Mouse (Mus musculus) forebrain, embryonic 11.5 days (tissue): Measurements from ENCODE around the gene Ada. TPM values are rescaled to one million over a fixed set of nuclear protein-coding genes. Genes with fewer than 3 reads are reported as not detected.

ENCODE experiments used
- ATAC-seq: fragments of 200-750 bp; cut with Nextera tagmentation; replicated peaks from 2 replicates; pipeline ENCODE4 v1.8.0; 2017; ENCODE audit warnings: moderate TSS enrichment; ENCODE audit not compliant: low FRiP score
- DNase-seq: peaks from one replicate; pipeline ENCODE4 v3.0.0-alpha.2; 2017; ENCODE audit warnings: low spot score
- H3K27ac ChIP-seq: fragments of 300-500 bp; sonication (generic); 2 replicates; pipeline ENCODE4 v1.5.1; 2014; ENCODE audit warnings: low read depth, low read length
- H3K27me3 ChIP-seq: fragments of 300-500 bp; sonication (generic); 2 replicates; pipeline ENCODE4 v1.6.1; 2014; ENCODE audit warnings: mild to moderate bottlenecking, low read length, mixed read lengths; ENCODE audit not compliant: control insufficient read depth, insufficient read depth
- H3K36me3 ChIP-seq: fragments of 300-500 bp; sonication (generic); 2 replicates; pipeline ENCODE4 v1.6.1; 2014; ENCODE audit warnings: mild to moderate bottlenecking, low read length, moderate library complexity, mixed read lengths; ENCODE audit not compliant: control insufficient read depth, insufficient read depth
- H3K4me1 ChIP-seq: fragments of 300-500 bp; sonication (generic); replicated peaks from 2 replicates; pipeline ENCODE4 v1.6.1; 2014; ENCODE audit warnings: low read length, mixed read lengths; ENCODE audit not compliant: control insufficient read depth, insufficient read depth
- H3K4me2 ChIP-seq: fragments of 300-500 bp; sonication (generic); 2 replicates; pipeline ENCODE4 v1.6.1; 2014; ENCODE audit warnings: low read depth, mild to moderate bottlenecking, low read length, moderate library complexity, mixed read lengths; ENCODE audit not compliant: severe bottlenecking
- H3K4me3 ChIP-seq: fragments of 300-500 bp; sonication (generic); 2 replicates; pipeline ENCODE4 v1.5.1; 2014; ENCODE audit warnings: low read depth, low read length
- H3K9ac ChIP-seq: fragments of 300-500 bp; sonication (generic); 2 replicates; pipeline ENCODE4 v1.6.1; 2014; ENCODE audit warnings: low read length
- H3K9me3 ChIP-seq: fragments of 300-500 bp; sonication (generic); 2 replicates; pipeline ENCODE4 v1.6.1; 2016; ENCODE audit warnings: low read length, mixed read lengths; ENCODE audit not compliant: control insufficient read depth
- WGBS: fragments of 180-500 bp; shearing (Covaris S2); extraction: QIAGEN DNeasy Blood & Tissue Kit; methylation state at CpG from one replicate; pipeline ENCODE4 v1.1.7; 2014; 5-methylcytosine and 5-hydroxymethylcytosine counted together
- polyA plus RNA-seq: library from polyadenylated mRNA; unstranded; fragments of >200 nt; fragmentation: Nextera tagmentation; extraction: Ambion mirVana; gene quantifications from 2 replicates; pipeline ENCODE4 v1.2.1, GENCODE M21; 2014

Ada gene
- polyA plus RNA-seq, 1 experiment from 2014 or later, result 8.1 TPM

DNA sequence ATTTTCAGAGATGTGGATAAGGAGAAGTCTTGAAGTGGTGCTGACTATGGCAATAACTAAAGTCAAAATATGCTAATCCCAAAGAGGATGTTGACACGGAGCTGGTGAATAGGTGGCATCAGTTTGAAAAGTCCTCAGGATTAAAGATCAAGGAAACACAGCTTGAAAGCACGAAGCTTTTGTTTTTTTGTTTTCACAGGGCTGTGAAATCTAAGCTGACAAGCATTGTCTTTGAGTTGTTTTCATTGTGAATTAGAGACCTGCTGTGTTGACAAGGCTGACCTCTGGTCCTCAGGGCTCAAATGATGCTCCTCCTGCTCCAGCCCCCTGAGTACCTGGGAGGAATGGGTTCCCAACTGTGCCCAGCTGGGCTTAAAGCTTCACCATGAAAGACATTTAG lies 27.0 kb upstream of the Ada start:
- Histone ChIP-seq H3K27me3 (no peaks in the 10 kb centered on the region), H3K9ac (no peak overlapping the region), H3K27ac (no peak overlapping the region), H3K9me3 (no peaks in the 10 kb centered on the region), H3K36me3 (no peaks in the 10 kb centered on the region), H3K4me3 (no peak overlapping the region), H3K4me1 (0 out of 2 replicates have a peak, but pooled peaks cover 2% of the 10 kb centered on the region), H3K4me2 (no peak overlapping the region)
- no peak for DNase-seq
- ATAC-seq, result no peak
- WGBS, result 0% methylated on average over 2 of the region's 2 CpGs

DNA sequence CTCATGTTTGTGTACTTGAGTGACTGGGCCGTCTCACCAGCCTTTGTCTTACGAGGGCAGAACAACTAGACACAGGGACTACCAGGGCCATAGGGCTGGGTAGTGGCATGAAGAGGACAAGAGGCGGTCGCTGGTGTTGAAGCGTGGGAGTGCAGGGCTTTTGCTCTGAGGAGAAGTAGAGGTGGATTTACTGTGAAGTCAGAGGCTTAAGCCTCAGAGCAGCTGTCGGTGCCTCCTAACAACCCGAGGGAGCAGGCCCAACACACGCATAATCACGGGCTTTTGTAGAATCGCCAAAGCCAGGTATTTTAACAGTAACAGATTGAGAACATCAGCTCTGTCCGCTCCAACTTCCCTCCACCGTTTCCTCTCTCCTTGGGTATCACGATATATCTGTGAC lies 26.6 kb upstream of the Ada start:
- Histone ChIP-seq H3K4me1 (0 out of 2 replicates have a peak, but pooled peaks cover 2% of the 10 kb centered on the region), H3K27ac (no peak overlapping the region), H3K27me3 (no peaks in the 10 kb centered on the region), H3K9me3 (no peaks in the 10 kb centered on the region), H3K9ac (no peak overlapping the region), H3K36me3 (no peaks in the 10 kb centered on the region), H3K4me3 (no peak overlapping the region), H3K4me2 (no peak overlapping the region)
- WGBS, result 5% methylated on average over 13 of the region's 13 CpGs
- DNase-seq (no peak), ATAC-seq (no peak)

DNA sequence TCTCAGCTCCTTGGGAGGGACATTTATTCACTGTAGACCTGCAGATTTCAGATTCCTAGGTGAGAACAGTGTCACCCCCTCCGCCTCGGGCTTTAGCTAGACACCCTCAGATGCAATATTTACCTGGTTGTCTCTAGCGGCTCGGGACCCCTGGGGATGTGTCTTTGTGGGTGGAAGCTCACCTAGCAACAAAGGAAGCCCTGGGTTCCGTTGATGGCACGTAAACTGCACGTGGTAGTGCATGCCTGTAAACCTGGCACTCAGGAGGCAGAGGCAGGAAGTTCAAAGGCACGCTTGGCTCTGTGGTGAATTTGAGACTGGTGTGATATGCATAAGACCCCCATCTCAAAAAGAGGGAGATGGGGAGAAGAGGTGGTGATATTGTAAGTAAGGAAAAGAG lies 20.7 kb upstream of the Ada start:
- Histone ChIP-seq H3K36me3 (no peaks in the 10 kb centered on the region), H3K4me2 (no peak overlapping the region), H3K4me3 (no peak overlapping the region), H3K9ac (no peak overlapping the region), H3K27ac (no peak overlapping the region), H3K27me3 (no peaks in the 10 kb centered on the region), H3K4me1 (no peaks in the 10 kb centered on the region), H3K9me3 (no peaks in the 10 kb centered on the region)
- ATAC-seq, result no peak
- WGBS, result 90% methylated on average over 8 of the region's 8 CpGs
- no peak for DNase-seq

DNA sequence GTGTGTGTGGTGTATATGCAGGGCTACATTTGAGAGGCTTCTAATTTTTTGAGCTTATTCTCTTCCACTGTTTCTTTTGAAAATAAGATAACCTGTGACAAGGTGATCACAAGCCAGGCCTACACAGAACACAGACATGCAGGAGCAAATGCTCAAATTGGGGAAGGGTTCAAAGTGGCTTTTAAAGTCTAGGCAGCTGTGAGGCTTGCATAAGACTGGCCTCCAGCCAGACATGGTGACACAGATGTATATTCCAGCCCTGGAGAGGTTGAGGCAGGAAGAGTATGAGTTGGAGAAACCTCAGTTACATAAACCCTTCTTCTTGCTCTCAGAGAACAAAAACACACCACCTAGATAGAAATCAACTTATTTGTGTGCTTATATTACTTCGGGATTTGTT lies 16.9 kb upstream of the Ada start:
- no peaks in the 10 kb centered on the region for H3K4me1 ChIP-seq
- no peaks in the 10 kb centered on the region for H3K36me3 ChIP-seq
- no peak overlapping the region for H3K27ac ChIP-seq
- no peak overlapping the region for H3K4me2 ChIP-seq
- no peaks in the 10 kb centered on the region for H3K9me3 ChIP-seq
- H3K9ac ChIP-seq, result no peak overlapping the region
- DNase-seq (no peak), ATAC-seq (no peak)
- 83% methylated on average over 1 of the region's 1 CpGs for WGBS
- no peaks in the 10 kb centered on the region for H3K27me3 ChIP-seq
- H3K4me3 ChIP-seq, result no peak overlapping the region

DNA sequence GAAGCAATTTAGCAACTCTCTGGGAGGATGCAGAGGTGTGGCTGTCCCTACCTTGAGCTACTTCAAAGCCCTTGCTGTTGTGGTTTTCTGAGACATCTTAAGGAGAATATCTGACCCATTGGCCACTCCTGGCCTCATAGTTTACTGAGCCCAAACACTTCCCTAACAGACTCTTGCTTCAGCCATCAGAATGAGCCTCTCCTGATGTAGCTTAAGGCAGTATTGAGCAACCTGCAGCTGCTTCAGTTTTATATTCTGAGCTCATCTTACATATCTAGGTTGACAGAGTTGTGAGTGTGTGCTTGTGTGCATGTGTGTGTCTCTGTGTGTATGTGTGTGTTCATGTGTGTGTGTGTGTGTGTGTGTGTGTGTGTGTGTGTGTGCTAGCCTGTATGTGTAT lies 16.2 kb upstream of the Ada start:
- ATAC-seq (no peak), DNase-seq (no peak)
- no peaks in the 10 kb centered on the region for H3K9me3 ChIP-seq
- H3K36me3 ChIP-seq, result no peaks in the 10 kb centered on the region
- H3K4me2 ChIP-seq, result no peak overlapping the region
- H3K4me1 ChIP-seq, result no peaks in the 10 kb centered on the region
- H3K27ac ChIP-seq, result no peak overlapping the region
- H3K9ac ChIP-seq, result no peak overlapping the region
- no peaks in the 10 kb centered on the region for H3K27me3 ChIP-seq
- H3K4me3 ChIP-seq, result no peak overlapping the region

DNA sequence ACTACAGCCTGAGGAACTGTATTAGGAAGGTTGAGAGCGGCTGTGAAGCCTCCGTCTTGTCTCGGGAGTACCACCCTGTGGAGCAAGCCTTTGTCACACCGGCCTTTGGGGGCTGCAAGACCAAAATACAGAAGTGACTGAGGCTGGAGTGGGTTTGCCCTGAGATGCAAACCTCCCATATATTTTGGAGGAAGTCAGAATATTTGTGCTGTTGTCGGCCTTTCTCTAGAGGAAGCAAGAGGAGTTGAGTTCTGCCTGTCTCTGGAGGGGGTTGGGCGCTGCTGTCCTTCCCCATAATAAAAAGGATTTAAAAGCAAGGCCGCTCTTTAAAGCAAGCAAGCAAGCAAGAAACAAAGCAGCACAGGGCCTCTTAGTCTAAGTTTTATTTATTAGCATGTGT lies 11.4 kb upstream of the Ada start:
- no peak for DNase-seq
- no peak overlapping the region for H3K4me2 ChIP-seq
- no peak for ATAC-seq
- WGBS, result 84% methylated on average over 7 of the region's 7 CpGs
- H3K9me3 ChIP-seq, result no peaks in the 10 kb centered on the region
- H3K27me3 ChIP-seq, result no peaks in the 10 kb centered on the region
- no peak overlapping the region for H3K27ac ChIP-seq
- no peak overlapping the region for H3K9ac ChIP-seq
- H3K4me3 ChIP-seq, result no peak overlapping the region
- no peaks in the 10 kb centered on the region for H3K36me3 ChIP-seq
- no peaks in the 10 kb centered on the region for H3K4me1 ChIP-seq

DNA sequence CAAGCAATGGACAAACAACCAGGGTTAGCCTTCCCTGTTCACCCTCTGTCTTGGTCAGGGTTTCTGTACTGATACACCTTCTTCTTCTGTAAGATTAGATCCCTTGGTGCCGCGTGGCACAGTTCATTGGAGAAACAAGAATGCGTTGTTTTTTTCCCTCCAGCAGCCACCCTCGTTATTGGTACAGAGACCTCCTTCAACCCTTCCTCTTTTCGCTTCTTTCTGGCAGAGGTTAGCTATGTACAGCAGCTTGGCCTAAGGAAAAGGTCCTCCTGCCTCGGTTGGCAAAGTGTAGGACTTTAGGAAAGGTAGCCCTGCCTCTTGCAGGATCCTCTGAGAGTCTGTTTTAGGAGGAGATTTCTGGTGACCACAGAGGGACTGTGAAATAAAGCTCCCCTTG lies 10.6 kb upstream of the Ada start:
- no peak overlapping the region for H3K4me3 ChIP-seq
- no peak overlapping the region for H3K4me2 ChIP-seq
- WGBS, result 87% methylated on average over 6 of the region's 6 CpGs
- H3K4me1 ChIP-seq, result no peaks in the 10 kb centered on the region
- H3K9me3 ChIP-seq, result no peaks in the 10 kb centered on the region
- ATAC-seq, result no peak
- no peak overlapping the region for H3K27ac ChIP-seq
- no peaks in the 10 kb centered on the region for H3K36me3 ChIP-seq
- H3K27me3 ChIP-seq, result no peaks in the 10 kb centered on the region
- H3K9ac ChIP-seq, result no peak overlapping the region
- DNase-seq, result no peak

DNA sequence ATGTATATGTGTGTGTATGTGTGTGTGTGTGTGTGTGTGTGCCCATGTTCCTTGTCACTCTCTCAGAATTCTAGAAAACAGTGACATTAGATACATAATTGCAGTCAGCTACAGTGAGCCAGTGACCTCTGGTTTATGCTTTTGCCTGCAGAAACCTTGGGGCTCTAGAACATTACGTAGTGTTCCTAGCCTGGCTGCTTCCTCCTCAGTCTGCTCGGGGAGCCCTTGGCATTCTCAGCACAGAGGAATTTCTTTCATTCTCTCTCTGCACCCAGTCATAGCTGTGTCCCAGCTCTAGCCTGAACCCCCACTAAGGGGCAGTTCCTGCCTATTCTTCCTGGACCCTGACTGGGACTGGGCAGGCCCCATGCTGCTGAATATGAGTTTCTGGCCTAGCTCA lies 8.1 kb upstream of the Ada start:
- 70% methylated on average over 2 of the region's 2 CpGs for WGBS
- DNase-seq, result no peak
- H3K27me3 ChIP-seq, result no peaks in the 10 kb centered on the region
- H3K4me3 ChIP-seq, result no peak overlapping the region
- ATAC-seq, result no peak
- H3K36me3 ChIP-seq, result no peaks in the 10 kb centered on the region
- H3K4me2 ChIP-seq, result no peak overlapping the region
- H3K4me1 ChIP-seq, result no peaks in the 10 kb centered on the region
- no peak overlapping the region for H3K27ac ChIP-seq
- no peak overlapping the region for H3K9ac ChIP-seq
- H3K9me3 ChIP-seq, result no peaks in the 10 kb centered on the region

DNA sequence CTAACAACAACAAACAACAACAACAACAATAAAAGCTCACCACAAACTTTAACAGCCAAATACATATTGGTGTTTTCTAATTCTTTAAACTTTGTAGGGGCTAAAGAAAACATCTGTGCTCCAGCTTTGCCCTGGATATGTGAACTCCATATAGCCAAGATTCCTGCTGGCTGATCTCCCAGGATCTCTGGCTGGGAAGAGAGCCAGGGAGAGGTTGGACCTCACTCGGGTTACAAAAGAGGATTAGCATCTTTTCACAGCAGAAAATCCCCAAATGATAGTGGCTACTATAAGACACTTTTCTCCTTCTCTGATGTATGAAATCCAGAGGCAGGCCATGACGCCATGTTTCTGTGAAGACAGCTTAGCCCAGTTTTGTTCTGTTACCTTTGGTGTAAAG lies 6.7 kb upstream of the Ada start:
- no peak overlapping the region for H3K9ac ChIP-seq
- no peak for DNase-seq
- no peaks in the 10 kb centered on the region for H3K4me1 ChIP-seq
- H3K27ac ChIP-seq, result no peak overlapping the region
- ATAC-seq, result no peak
- no peaks in the 10 kb centered on the region for H3K27me3 ChIP-seq
- H3K4me2 ChIP-seq, result no peak overlapping the region
- no peaks in the 10 kb centered on the region for H3K9me3 ChIP-seq
- 25% methylated on average over 2 of the region's 2 CpGs for WGBS
- H3K36me3 ChIP-seq, result no peaks in the 10 kb centered on the region
- no peak overlapping the region for H3K4me3 ChIP-seq
